Mouse (Mus musculus) megakaryocyte, adult 5-6 weeks (primary cell): ENCODE measurements at regions not wholly inside any gene's neighbourhood (a gene's known extent, or its start where the extent isn't known, plus 50 kb on each side); places are given as distances from the start of the nearest gene placed in this dataset.
A peak's percentile ranks its signal among the peaks of the same experiment; 100 is the strongest.

Experiments used
- ATAC-seq: 2 replicates; pipeline ENCODE4 v1.8.0; 2016; ENCODE audit warnings: mild to moderate bottlenecking, inconsistent platforms; ENCODE audit not compliant: poor library complexity, severe bottlenecking

DNA sequence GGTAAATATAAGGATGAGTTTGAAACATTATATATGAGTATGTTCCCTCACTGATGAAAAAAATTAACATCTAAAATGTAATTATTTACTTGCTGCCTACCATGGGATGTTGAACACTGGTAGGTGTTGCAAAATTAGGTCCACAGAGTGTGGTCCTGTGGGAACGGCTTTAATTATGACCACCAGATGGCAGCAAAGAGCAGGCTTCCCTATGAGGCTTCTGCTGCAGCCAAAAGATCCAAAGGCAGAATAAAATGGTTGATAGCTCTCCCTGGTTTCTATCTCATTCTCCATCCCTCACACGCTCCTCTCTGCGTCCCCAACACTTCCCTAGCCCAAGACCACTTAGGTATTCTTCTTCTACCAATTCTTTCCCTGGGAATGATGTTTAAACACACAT, 54.6 kb upstream of the Cit start:
- ATAC-seq: peak; percentile 60
